Mouse (Mus musculus) cortical plate, adult 2 months (tissue): ENCODE data around the gene Gm6205. TPM values are rescaled to one million over a fixed set of nuclear protein-coding genes. Genes with fewer than 3 reads are reported as not detected.
"Not testable (repeated sequence)": the region's sequence is repeated elsewhere in the genome, so short reads cannot be mapped to it uniquely, and the experiment has no call there.

ENCODE experiments used
- H3K27ac ChIP-seq: fragments of 200-500 bp; 2 replicates; pipeline ENCODE4 v1.5.1; 2012; ENCODE audit warnings: low read length, control low read depth, inconsistent platforms; ENCODE audit not compliant: insufficient read depth
- H3K4me1 ChIP-seq: fragments of 200-500 bp; 2 replicates; pipeline ENCODE4 v1.6.1; 2011; ENCODE audit warnings: low read length; ENCODE audit not compliant: control insufficient read depth, insufficient read depth
- H3K4me3 ChIP-seq: fragments of 200-500 bp; 2 replicates; pipeline ENCODE4 v1.5.1; 2011; ENCODE audit warnings: mild to moderate bottlenecking, low read length, control low read depth; ENCODE audit not compliant: insufficient read depth
- polyA plus RNA-seq: library from polyadenylated mRNA; depleted of rRNA; stranded (reverse); fragments of >200 nt; gene quantifications from 2 replicates; pipeline ENCODE4 v1.2.3, GENCODE M21; 2012; rRNA removed

Gm6205 gene
- not detected in 2 replicates for polyA plus RNA-seq

- H3K4me3 ChIP-seq, H3K27ac ChIP-seq, H3K4me1 ChIP-seq: not testable (repeated sequence)
These were observed at the start of gene Gm6205 for GRCm38 (mm10) chr5:94648082-94648481. TSS of gene Gm6205 (plus strand) at chr5:94648382.

DNA sequence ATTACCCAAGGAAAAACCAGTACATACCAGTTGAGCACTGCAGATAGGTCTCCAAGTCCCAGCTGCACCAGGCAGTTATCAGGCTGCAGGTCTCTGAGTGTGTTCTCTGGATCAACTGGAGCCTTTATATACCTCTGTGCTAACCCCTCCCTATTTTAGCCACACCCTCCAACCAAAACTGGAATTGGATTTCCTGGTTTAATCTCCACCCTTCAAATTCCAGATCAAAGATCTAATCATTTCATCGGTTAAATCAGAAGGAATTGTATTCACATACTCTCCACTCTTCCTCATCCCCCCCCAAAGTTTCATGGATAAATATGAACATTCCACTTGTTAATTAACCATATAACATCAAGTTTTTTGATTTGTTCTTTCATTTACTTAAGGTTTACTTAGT, 31.9 kb upstream of the Gm6205 start, which contains the start of gene Gm3147:
Gene Gm3147 (minus strand): TSS at position 101 of the 400 bp plus-strand sequence.
- H3K4me1 ChIP-seq, result not testable (repeated sequence)

GRCm38 (mm10) chr5:94623679-94624078, 24.5 kb upstream of the Gm6205 start, which contains the start of gene Gm6509:
TSS of gene Gm6509 (plus strand) at chr5:94623979.
- H3K4me3 ChIP-seq, H3K27ac ChIP-seq, H3K4me1 ChIP-seq: not testable (repeated sequence)

More for the DNA sequence above, 31.9 kb upstream of the Gm6205 start, which contains the start of gene Gm3147:
- not testable (repeated sequence) for H3K4me3 ChIP-seq, H3K27ac ChIP-seq

Other genes with a start within 250 kb of the Gm6205 start
- gene Gm7682, start 202.6 kb upstream of the Gm6205 start, polyA plus RNA-seq, result not detected in 2 replicates
- gene Gm3139, start 122.1 kb upstream of the Gm6205 start, polyA plus RNA-seq, result not detected in 2 replicates
- not detected in 2 replicates for gene Gm3147, start 32.0 kb upstream of the Gm6205 start, polyA plus RNA-seq
- not detected in 2 replicates for gene Gm6509, start 24.4 kb upstream of the Gm6205 start, polyA plus RNA-seq
- not detected in 2 replicates for gene Gm3183, start 217.1 kb downstream of the Gm6205 start, polyA plus RNA-seq